Mouse (Mus musculus) CH12.LX (cell line): ENCODE results near the gene Shc2. TPM values are rescaled to one million over a fixed set of nuclear protein-coding genes. Genes with fewer than 3 reads are reported as not detected.

Source experiments
- DNase-seq: peaks from one replicate; pipeline ENCODE4 v3.0.0-alpha.2; 2013; ENCODE audit errors: extremely low read depth
- H3K27ac ChIP-seq: 2 replicates; pipeline ENCODE4 v1.5.1; 2012; ENCODE audit warnings: low read depth, mild to moderate bottlenecking, control low read depth, moderate library complexity; ENCODE audit not compliant: insufficient read depth
- H3K27me3 ChIP-seq: replicated peaks from 2 replicates; pipeline ENCODE3; 2012; ENCODE audit warnings: inconsistent platforms
- H3K36me3 ChIP-seq, 2 experiments: replicated peaks in 1 of 2; 2 replicates each; pipeline versions ENCODE3 to v1.6.1; 2012; ENCODE audit warnings: inconsistent platforms in 1 of 2, low read length in 1 of 2, mild to moderate bottlenecking in 1 of 2, mixed read lengths in 1 of 2, moderate library complexity in 1 of 2; ENCODE audit not compliant: control insufficient read depth in 1 of 2, insufficient read depth in 1 of 2
- H3K4me1 ChIP-seq, 2 experiments: 2 replicates each; pipeline ENCODE4 v1.6.1; 2012; ENCODE audit warnings: inconsistent platforms in 1 of 2, moderate library complexity in 1 of 2; ENCODE audit not compliant: insufficient read depth in 2 of 2, control insufficient read depth in 1 of 2
- H3K4me2 ChIP-seq: 2 replicates; pipeline ENCODE4 v1.6.1; 2012; ENCODE audit warnings: low read depth, mild to moderate bottlenecking, control low read depth; ENCODE audit not compliant: poor library complexity, insufficient read depth, severe bottlenecking
- H3K4me3 ChIP-seq, 3 experiments: fragments of 150-350 bp in 1 of 3; sonication (generic) in 1 of 3; replicated peaks in 1 of 3; 2 replicates each; pipeline versions ENCODE3 to v1.5.1; 2011 to 2012; ENCODE audit warnings: low read depth in 2 of 3, low read length in 2 of 3, mild to moderate bottlenecking in 2 of 3, moderate library complexity in 2 of 3, control low read depth in 1 of 3, improper control_type of control experiment in 1 of 3, inconsistent platforms in 1 of 3, mixed read lengths in 1 of 3; ENCODE audit not compliant: poor library complexity in 1 of 3
- H3K79me2 ChIP-seq: replicated peaks from 2 replicates; pipeline ENCODE4 v1.6.1; 2012; ENCODE audit warnings: mild to moderate bottlenecking, moderate library complexity; ENCODE audit not compliant: control insufficient read depth, poor library complexity, insufficient read depth, severe bottlenecking; ENCODE audit errors: extremely low read depth
- H3K9ac ChIP-seq: 2 replicates; pipeline ENCODE4 v1.6.1; 2012; ENCODE audit warnings: low read depth, mild to moderate bottlenecking, control low read depth, moderate library complexity; ENCODE audit not compliant: insufficient read depth
- H3K9me3 ChIP-seq: replicated peaks from 2 replicates; pipeline ENCODE3; 2012; ENCODE audit warnings: low read length, inconsistent platforms, mixed read lengths
- BHLHE40 ChIP-seq: IDR thresholded peaks from 2 replicates; pipeline ENCODE4 v1.6.1; 2011; ENCODE audit warnings: mild to moderate bottlenecking, low read depth, low read length, improper control_type of control experiment
- CHD1 ChIP-seq: IDR thresholded peaks from 2 replicates; pipeline ENCODE4 v1.6.1; 2012; ENCODE audit warnings: low read depth, low read length, improper control_type of control experiment, inconsistent platforms
- CHD2 ChIP-seq: IDR thresholded peaks from 2 replicates; pipeline ENCODE4 v1.6.1; 2011; ENCODE audit warnings: low read length, improper control_type of control experiment
- CTCF ChIP-seq, 2 experiments: IDR thresholded peaks in 1 of 2; conservative IDR thresholded peaks in 1 of 2; 2 replicates each; pipeline ENCODE4 v1.5.1; 2011 to 2012; ENCODE audit warnings: low read depth in 2 of 2, low read length in 2 of 2, improper control_type of control experiment in 1 of 2, inconsistent platforms in 1 of 2, mild to moderate bottlenecking in 1 of 2, moderate library complexity in 1 of 2
- E2F4 ChIP-seq: IDR thresholded peaks from 2 replicates; pipeline ENCODE4 v1.6.1; 2011; ENCODE audit warnings: low read depth, low read length, improper control_type of control experiment; ENCODE audit not compliant: insufficient replicate concordance
- ELF1 ChIP-seq: IDR thresholded peaks from 2 replicates; pipeline ENCODE4 v1.6.1; 2014; ENCODE audit warnings: low read depth, mild to moderate bottlenecking, inconsistent platforms, low read length, improper control_type of control experiment
- EP300 ChIP-seq: IDR thresholded peaks from 2 replicates; pipeline ENCODE4 v1.6.1; 2011; ENCODE audit warnings: low read length, improper control_type of control experiment
- ETS1 ChIP-seq: conservative IDR thresholded peaks from 2 replicates; pipeline ENCODE4 v1.6.1; 2012; ENCODE audit warnings: low read depth, mild to moderate bottlenecking, inconsistent platforms, low read length, improper control_type of control experiment, moderate library complexity
- GABPA ChIP-seq: IDR thresholded peaks from 2 replicates; pipeline ENCODE4 v1.6.1; 2012; ENCODE audit warnings: low read depth, low read length, improper control_type of control experiment, inconsistent platforms; ENCODE audit not compliant: insufficient replicate concordance
- HCFC1 ChIP-seq: IDR thresholded peaks from 2 replicates; pipeline ENCODE4 v1.6.1; 2012; ENCODE audit warnings: low read depth, mild to moderate bottlenecking, inconsistent platforms, low read length, improper control_type of control experiment
- IRF4 ChIP-seq: IDR thresholded peaks from 2 replicates; pipeline ENCODE4 v1.6.1; 2014; ENCODE audit warnings: low read depth, mild to moderate bottlenecking, inconsistent platforms, low read length, improper control_type of control experiment
- JUN ChIP-seq: IDR thresholded peaks from 2 replicates; pipeline ENCODE4 v1.6.1; 2011; ENCODE audit warnings: low read depth, mild to moderate bottlenecking, low read length, improper control_type of control experiment, moderate library complexity; ENCODE audit not compliant: insufficient read depth
- JUND ChIP-seq: conservative IDR thresholded peaks from 2 replicates; pipeline ENCODE4 v1.6.1; 2011; ENCODE audit warnings: low read depth, low read length, improper control_type of control experiment
- KAT2A ChIP-seq: IDR thresholded peaks from 2 replicates; pipeline ENCODE4 v1.6.1; 2012; ENCODE audit warnings: low read length, improper control_type of control experiment, inconsistent platforms; ENCODE audit not compliant: insufficient replicate concordance
- MAFK ChIP-seq: IDR thresholded peaks from 2 replicates; pipeline ENCODE4 v1.6.1; 2011; ENCODE audit warnings: low read length, improper control_type of control experiment; ENCODE audit not compliant: insufficient replicate concordance
- MAX ChIP-seq: IDR thresholded peaks from 2 replicates; pipeline ENCODE4 v1.6.1; 2011; ENCODE audit warnings: low read length, improper control_type of control experiment
- MAZ ChIP-seq: IDR thresholded peaks from 2 replicates; pipeline ENCODE4 v1.6.1; 2012; ENCODE audit warnings: low read depth, mild to moderate bottlenecking, inconsistent platforms, low read length, improper control_type of control experiment, moderate library complexity
- MEF2A ChIP-seq: IDR thresholded peaks from 2 replicates; pipeline ENCODE4 v1.6.1; 2014; ENCODE audit warnings: low read depth, mild to moderate bottlenecking, inconsistent platforms, low read length, improper control_type of control experiment, borderline replicate concordance
- MXI1 ChIP-seq: IDR thresholded peaks from 2 replicates; pipeline ENCODE4 v1.6.1; 2011; ENCODE audit warnings: mild to moderate bottlenecking, low read depth, low read length, improper control_type of control experiment
- MYC ChIP-seq: IDR thresholded peaks from 2 replicates; pipeline ENCODE4 v1.6.1; 2011; ENCODE audit warnings: low read depth, mild to moderate bottlenecking, improper control_type of control experiment, low read length
- NELFE ChIP-seq: IDR thresholded peaks from 2 replicates; pipeline ENCODE4 v1.6.1; 2011; ENCODE audit warnings: low read depth, low read length, improper control_type of control experiment
- NRF1 ChIP-seq: IDR thresholded peaks from 2 replicates; pipeline ENCODE4 v1.6.1; 2014; ENCODE audit warnings: low read depth, mild to moderate bottlenecking, inconsistent platforms, low read length, improper control_type of control experiment, moderate library complexity
- PAX5 ChIP-seq: IDR thresholded peaks from 2 replicates; pipeline ENCODE4 v1.6.1; 2012; ENCODE audit warnings: low read length, inconsistent platforms, mixed read lengths
- POLR2A ChIP-seq: IDR thresholded peaks from 2 replicates; pipeline ENCODE4 v1.6.1; 2011; ENCODE audit warnings: low read depth, mild to moderate bottlenecking, improper control_type of control experiment, low read length
- POLR2AphosphoS2 ChIP-seq: IDR thresholded peaks from 2 replicates; pipeline ENCODE4 v1.6.1; 2011; ENCODE audit warnings: low read depth, low read length, improper control_type of control experiment
- RAD21 ChIP-seq: IDR thresholded peaks from 2 replicates; pipeline ENCODE4 v1.6.1; 2011; ENCODE audit warnings: low read depth, mild to moderate bottlenecking, low read length, improper control_type of control experiment, moderate library complexity
- RCOR1 ChIP-seq: conservative IDR thresholded peaks from 2 replicates; pipeline ENCODE4 v1.6.1; 2012; ENCODE audit warnings: low read depth, mild to moderate bottlenecking, inconsistent platforms, low read length, improper control_type of control experiment
- SIN3A ChIP-seq: IDR thresholded peaks from 2 replicates; pipeline ENCODE4 v1.6.1; 2012; ENCODE audit warnings: low read length, improper control_type of control experiment, inconsistent platforms
- SMC3 ChIP-seq: IDR thresholded peaks from 2 replicates; pipeline ENCODE4 v1.6.1; 2011; ENCODE audit warnings: low read depth, low read length, improper control_type of control experiment
- TBP ChIP-seq: conservative IDR thresholded peaks from 2 replicates; pipeline ENCODE4 v1.6.1; 2011; ENCODE audit warnings: low read depth, low read length, improper control_type of control experiment
- TCF12 ChIP-seq: IDR thresholded peaks from 2 replicates; pipeline ENCODE4 v1.6.1; 2014; ENCODE audit warnings: low read depth, mild to moderate bottlenecking, inconsistent platforms, low read length, improper control_type of control experiment
- UBTF ChIP-seq: IDR thresholded peaks from 2 replicates; pipeline ENCODE4 v1.6.1; 2012; ENCODE audit warnings: low read depth, mild to moderate bottlenecking, inconsistent platforms, low read length, improper control_type of control experiment, moderate library complexity
- USF1 ChIP-seq: IDR thresholded peaks from 2 replicates; pipeline ENCODE4 v1.6.1; 2014; ENCODE audit warnings: low read depth, mild to moderate bottlenecking, inconsistent platforms, low read length, improper control_type of control experiment
- USF2 ChIP-seq: conservative IDR thresholded peaks from 2 replicates; pipeline ENCODE4 v1.6.1; 2011; ENCODE audit warnings: low read depth, low read length, improper control_type of control experiment
- ZC3H11A ChIP-seq: IDR thresholded peaks from 2 replicates; pipeline ENCODE4 v1.6.1; 2012; ENCODE audit warnings: low read depth, mild to moderate bottlenecking, inconsistent platforms, low read length, improper control_type of control experiment
- ZKSCAN1 ChIP-seq: IDR thresholded peaks from 2 replicates; pipeline ENCODE4 v1.6.1; 2012; ENCODE audit warnings: low read depth, inconsistent platforms, low read length, improper control_type of control experiment, borderline replicate concordance
- ZMIZ1 ChIP-seq: IDR thresholded peaks from 2 replicates; pipeline ENCODE4 v1.6.1; 2012; ENCODE audit warnings: low read depth, mild to moderate bottlenecking, inconsistent platforms, low read length, improper control_type of control experiment
- ZNF384 ChIP-seq: IDR thresholded peaks from 2 replicates; pipeline ENCODE4 v1.6.1; 2012; ENCODE audit warnings: low read depth, low read length, improper control_type of control experiment, inconsistent platforms
- dilution Hi-C: fragments of 300-500 bp; cut with MboI; formaldehyde crosslinking; loops from 2 replicates; pipeline ENCODE4 v1.14.3; 2020; ENCODE audit warnings: low sequenced_read_pairs; ENCODE audit not compliant: extremely low pct_unique_long_range_greater_than_20kb, extremely low pct_ligation_motif_present
- in situ Hi-C: fragments of 300-500 bp; cut with MboI; formaldehyde crosslinking; loops from 3 replicates; pipeline ENCODE4 v1.14.3; 2019; ENCODE audit warnings: low sequenced_read_pairs, low pct_ligation_motif_present, low pct_unique_long_range_greater_than_20kb, mixed read lengths
- polyA plus RNA-seq: library from polyadenylated mRNA; unstranded; fragments of >175 nt; gene quantifications from 2 replicates; pipeline ENCODE4 v1.2.1, GENCODE M21; 2012; ENCODE audit warnings: low read depth; ENCODE audit not compliant: insufficient read length
- total RNA-seq, 2 experiments: library from RNA; depleted of rRNA; stranded (reverse); fragments of 300-350 nt in 1 of 2; fragments of >200 nt in 1 of 2; gene quantifications; 2 replicates each; pipeline ENCODE4 v1.2.3; 2012 to 2014

Shc2 gene
- total and polyA plus RNA-seq, 3 experiments, result not detected

DNA sequence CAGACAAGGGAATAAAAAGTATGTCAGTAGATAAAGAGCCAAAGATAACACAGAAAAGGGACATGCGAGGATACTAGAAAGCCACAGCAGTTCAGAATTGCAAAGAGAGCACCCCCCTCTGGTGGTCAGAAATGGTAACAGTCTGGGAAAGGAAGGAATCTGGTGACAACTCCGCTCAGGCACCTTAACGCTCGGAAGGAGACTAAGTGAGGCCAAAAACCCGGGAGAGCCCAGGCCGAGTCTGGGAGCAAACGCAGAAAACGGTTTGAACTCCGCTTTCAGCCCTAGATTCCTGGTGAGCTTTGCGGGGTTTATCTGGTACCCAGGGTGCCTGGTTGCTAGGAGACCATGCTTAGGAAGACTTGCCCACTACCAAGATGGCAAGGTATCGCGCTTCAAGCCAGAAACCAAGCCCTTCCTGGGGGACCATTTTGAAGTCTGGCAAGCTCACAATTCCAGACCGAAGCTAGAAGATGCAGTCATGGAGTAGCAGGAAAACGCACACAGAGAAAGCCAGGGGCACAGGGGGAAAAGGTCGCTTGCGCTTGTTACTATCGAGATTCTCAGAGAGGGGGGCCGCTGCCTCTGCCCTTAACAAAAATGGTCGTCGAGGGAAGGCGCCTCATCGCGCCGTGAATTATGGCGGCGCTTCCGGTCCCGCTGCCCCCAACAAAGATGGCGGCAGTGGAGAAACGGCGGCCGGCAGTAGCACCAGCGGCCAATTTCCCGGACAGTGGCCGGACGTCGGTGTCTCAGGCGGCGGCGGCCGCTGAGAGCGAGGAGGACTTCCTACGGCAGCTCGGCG, 31.3 kb upstream of the Shc2 start, which contains the start of gene Tpgs1:
Tpgs1 (plus strand) TSS at position 599 of the 805 bp plus-strand sequence.
- no peaks in the 10 kb centered on the region for H3K27me3 ChIP-seq
- peak within 1 kb of the TSS; percentile 98 for H3K9ac ChIP-seq
- peaks cover 11% of the 10 kb centered on the region; the same call in 1 of the 2 replicates for H3K79me2 ChIP-seq
- no peak; the same call in 1 of the 2 replicates for TF ChIP-seq ZMIZ1
- TF ChIP-seq TCF12, result peak; percentile 88
- no peak for TF ChIP-seq MAZ
- TF ChIP-seq BHLHE40, result no peak
- TF ChIP-seq USF1, result no peak
- TF ChIP-seq CTCF (conservative IDR thresholded peaks at IDR 0.05 in 1 of 2, IDR thresholded peaks at IDR 0.05 in 1 of 2; ENCODE audit: low read depth in 2 of 2, low read length in 2 of 2), result peak; percentile 81 to 93
- peak; percentile 70 for TF ChIP-seq RAD21
- TF ChIP-seq SMC3, result peak; percentile 69
- TF ChIP-seq NELFE, result no peak
- TF ChIP-seq CHD1, result no peak
- no peak for TF ChIP-seq CHD2
- no peak for TF ChIP-seq PAX5
- no peak; the same call in 1 of the 2 replicates for TF ChIP-seq IRF4
- peak; percentile 23; the same call in 1 of the 2 replicates for TF ChIP-seq MYC
- TF ChIP-seq EP300, result no peak
- no peak for TF ChIP-seq ZNF384
- TF ChIP-seq TBP, result no peak
- peak; percentile 100 for TF ChIP-seq RCOR1
- peak; percentile 86; the same call in 1 of the 2 replicates for TF ChIP-seq KAT2A
- TF ChIP-seq ETS1, result no peak
- peak; percentile 73; the same call in 1 of the 2 replicates for TF ChIP-seq MEF2A
- TF ChIP-seq JUN, result no peak
- TF ChIP-seq MAFK, result no peak
- TF ChIP-seq POLR2AphosphoS2, result no peak
- no peak for TF ChIP-seq USF2
- peak; percentile 79 for TF ChIP-seq ELF1
- 0 out of 2 replicates have a peak, but pooled peaks have one; percentile 19 for TF ChIP-seq JUND
- TF ChIP-seq GABPA, result peak; percentile 5; the same call in 1 of the 2 replicates
- 0 out of 2 replicates have a peak, but pooled peaks have one; percentile 30 for TF ChIP-seq SIN3A
- TF ChIP-seq UBTF, result no peak
- TF ChIP-seq POLR2A, result peak; percentile 77
- no peak for TF ChIP-seq MAX
- TF ChIP-seq NRF1, result peak; percentile 88
- TF ChIP-seq HCFC1, result peak; percentile 85
- no peak for TF ChIP-seq MXI1
- TF ChIP-seq ZC3H11A, result no peak
- TF ChIP-seq E2F4, result no peak
- TF ChIP-seq ZKSCAN1, result no peak
- in situ Hi-C loops, result no loop called here
- H3K4me1 ChIP-seq, result peaks cover 28 to 55% of the 10 kb centered on the region in 2 experiments
- peak within 1 kb of the TSS; percentile 78 for H3K27ac ChIP-seq
- H3K36me3 ChIP-seq, result peaks cover 5 to 36% of the 10 kb centered on the region in 2 experiments
- H3K4me3 ChIP-seq, result peak within 1 kb of the TSS; percentile 95 to 97 (median 97)
- no peaks in the 10 kb centered on the region for H3K9me3 ChIP-seq
- peak; percentile 88 for DNase-seq
- peak within 1 kb of the TSS; percentile 82 for H3K4me2 ChIP-seq
- dilution Hi-C loops, result no loop called here
